8 mouse cellular contexts compared by ENCODE assay signal in genomic region chr9:68709232-68709631, GRCm38 (mm10).
"Had no signal": no experiment of that assay in that cellular context is flagged by ENCODE, and none has a peak within 500 bp of the region (broad histone marks: within the 10 kb centered on the region; RNA-seq: fewer than 3 reads in every experiment).

No protein-coding gene starts in this region.

- ATAC-seq: inflammation-experienced regulatory T-cells, adult 6 months; intestine, postnatal 0 days; liver, postnatal 0 days had no signal

- DNase-seq: liver; liver, embryonic 13.5 days; liver, postnatal 0 days; lung, postnatal 14 days; thymus, adult 18-20 months; thymus, postnatal 14 days had no signal
